Mouse (Mus musculus) thymus, postnatal 25 days (tissue): ENCODE measurements around the gene Nrk.

Source experiments
- DNase-seq: peaks from one replicate; pipeline ENCODE4 v3.0.0; 2022

Nrk gene

DNA sequence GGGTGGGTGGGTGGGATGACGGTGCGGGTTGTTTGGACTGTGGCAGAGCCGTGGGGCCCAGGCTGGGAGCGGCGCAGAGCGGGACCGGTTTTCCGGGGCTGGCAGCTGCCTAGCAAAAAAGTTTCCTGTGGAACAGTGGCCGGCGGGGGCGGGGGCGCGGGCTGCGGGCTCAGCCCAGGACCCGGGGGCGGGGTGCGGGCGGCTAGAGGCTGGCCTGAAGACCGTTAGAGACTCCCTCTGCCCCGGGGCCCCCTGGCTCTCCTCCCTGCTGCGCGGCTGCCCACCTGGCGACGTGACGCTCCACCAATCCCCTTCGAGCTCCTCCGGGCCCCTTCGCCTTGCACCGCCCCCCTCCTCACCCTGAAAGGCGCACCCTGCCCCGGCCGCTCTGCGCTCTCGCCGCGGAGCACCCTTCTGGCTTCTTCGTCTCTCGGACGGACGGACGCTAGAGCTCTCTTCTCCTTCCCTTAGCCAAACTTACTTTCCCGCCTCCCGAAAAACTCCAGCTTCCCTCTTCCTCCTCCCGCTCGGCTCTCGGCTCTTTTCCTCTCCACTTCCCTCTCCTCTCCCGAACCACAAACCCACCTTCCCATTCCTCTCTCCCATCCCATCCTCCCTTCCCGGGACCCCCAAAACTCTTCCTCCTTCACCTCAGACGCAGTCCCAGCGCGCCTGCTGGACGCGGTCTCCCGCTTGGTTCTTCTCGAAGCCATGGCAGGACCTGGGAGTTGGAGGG, at the start of gene Nrk:
Nrk (plus strand) TSS at position 390 of the 736 bp plus-strand sequence.
- DNase-seq = no peak

GRCm38 (mm10) chrX:138913366-138913765, 864 bp upstream of the Nrk start:
- no peak for DNase-seq

DNA sequence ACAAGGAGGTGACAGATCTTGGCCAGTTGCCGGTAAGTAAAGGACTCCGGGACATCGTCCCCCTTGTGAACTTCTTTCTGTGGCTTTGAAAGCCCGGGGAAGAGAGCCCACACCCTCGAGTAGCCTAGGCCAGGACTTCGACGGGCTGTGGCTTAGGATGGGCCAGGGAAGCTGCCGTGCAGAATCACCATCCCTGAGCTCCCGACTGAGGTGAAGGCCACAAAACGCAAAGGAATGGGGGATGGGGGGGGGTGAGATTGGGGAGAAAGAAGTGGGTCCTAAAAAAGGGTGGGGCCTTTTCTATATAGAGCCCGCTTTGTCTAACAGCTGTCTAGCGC, 516 bp downstream of the Nrk start:
- DNase-seq = no peak

- no peak for DNase-seq
These were observed 4.8 kb downstream of the Nrk start for GRCm38 (mm10) chrX:138919030-138919429.

DNA sequence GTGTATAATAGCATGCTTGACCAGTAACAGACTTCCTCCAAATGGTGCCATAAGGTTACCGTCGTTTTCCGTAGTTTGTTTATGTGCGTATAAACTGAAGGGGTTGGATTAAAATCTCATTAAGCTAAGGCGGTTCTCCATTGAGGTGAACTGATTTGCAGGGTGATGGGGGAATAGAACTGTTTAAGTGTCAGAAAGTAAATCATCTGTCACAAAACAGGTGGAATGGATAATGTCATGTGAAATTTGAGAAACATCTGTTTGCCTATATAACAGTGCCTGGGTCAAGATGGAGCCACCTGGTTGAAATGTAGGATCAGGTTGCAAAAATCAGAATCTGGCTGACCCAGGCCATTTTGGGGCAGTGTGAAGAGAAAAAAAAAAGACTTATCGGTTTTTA, 29.7 kb downstream of the Nrk start:
- no peak for DNase-seq

GRCm38 (mm10) chrX:138960713-138961112, 46.5 kb downstream of the Nrk start:
- no peak for DNase-seq

DNA sequence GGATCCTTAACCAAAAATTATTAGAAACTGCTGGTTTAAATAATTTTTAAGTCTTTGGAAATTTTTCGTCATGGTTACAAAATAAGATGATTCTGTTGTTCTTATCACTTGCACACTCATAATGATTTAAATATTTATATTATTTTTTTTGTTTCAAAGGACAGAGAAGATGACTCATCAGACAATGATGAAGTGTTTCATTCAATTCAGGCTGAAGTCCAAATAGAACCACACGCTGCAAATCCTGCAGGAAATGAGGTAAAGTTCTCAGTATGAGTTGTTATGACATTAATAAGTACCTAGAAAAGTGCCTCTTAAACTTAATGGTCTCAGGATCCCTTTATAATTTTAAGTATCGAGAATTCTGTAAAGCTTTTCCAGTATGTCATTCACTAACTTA, 64.3 kb downstream of the Nrk start:
- DNase-seq = no peak

DNA sequence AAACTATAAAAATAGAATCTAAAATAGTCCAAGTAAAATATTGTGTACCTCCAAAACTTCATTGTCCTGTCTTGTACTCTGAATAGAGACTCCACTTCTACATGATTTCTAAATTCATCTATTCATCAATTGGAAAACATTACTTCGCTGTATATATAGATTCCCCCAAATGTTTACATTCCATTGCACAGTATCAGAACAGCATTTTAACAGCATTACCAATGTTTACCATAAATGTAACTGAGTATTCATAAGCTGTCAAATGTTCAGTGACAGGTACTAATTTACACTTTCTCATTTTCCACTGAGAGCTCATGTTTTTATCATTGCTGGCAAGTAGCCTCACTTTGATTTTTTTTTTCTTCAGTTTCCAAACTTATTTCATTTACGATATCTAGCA, 65.0 kb downstream of the Nrk start:
- no peak for DNase-seq

DNA sequence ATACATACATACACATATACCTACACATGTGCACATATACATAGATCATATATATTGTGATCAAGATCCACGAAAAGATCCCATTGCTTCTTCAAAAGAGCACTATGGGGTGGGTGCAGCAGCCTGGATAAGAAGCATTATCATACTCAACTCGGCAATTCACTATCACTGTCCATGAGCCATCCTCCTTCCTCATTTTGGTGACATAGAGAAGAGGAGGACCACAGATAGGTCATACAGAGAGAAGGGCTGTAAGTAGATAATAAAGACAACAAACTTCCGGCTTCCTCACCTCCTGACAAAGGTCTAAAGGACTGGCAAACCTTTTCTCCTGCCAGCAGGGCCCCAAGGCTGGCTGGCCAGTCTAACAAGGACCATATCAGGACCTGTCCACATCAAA, 100.3 kb downstream of the Nrk start:
- DNase-seq = no peak

DNA sequence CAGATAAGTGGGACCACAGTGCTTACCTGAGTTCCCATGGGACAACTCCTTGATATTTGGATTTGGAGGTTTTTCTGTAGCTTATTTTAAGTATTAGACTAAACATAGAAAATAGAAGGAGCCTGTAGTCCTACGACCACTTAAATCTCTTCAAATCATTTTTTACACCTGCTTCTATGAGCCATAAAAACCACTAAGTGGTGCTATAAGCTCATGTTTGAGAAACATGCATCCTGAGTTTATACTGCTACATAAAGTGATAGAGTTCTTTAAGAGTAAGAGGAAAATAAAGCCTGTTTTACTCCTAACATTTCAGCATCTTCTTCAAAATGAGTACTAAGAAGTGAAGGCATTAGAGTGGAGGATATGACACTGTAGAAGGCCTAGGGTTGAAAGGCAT, 102.3 kb downstream of the Nrk start:
- no peak for DNase-seq

DNA sequence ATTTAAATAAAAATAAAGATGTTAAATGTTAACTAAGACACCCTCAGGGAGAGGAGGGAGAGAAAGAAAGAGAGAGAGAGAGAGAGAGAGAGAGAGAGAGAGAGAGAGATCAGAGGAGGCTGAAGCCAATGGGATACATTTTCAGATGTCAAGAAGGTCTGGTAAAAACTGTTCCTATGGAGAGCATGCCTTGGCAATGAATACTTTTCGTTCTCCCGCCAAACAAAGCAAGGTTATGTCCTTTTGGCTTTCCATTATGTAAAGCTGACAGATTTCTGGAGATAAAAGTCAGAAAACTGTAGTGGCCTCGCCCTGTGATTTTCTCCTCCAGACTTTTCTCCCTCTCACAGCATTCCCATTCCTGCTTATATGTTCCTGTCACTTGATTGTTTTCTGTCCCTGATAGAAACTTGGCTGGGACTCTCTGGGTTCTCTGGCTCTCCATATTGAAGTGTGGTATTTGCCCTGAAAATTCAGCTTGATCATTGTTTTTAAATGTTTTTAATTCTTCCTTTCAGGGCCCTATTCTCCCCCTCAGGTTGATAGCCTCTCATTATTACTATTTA, 112.4 kb downstream of the Nrk start:
- DNase-seq = no peak

DNA sequence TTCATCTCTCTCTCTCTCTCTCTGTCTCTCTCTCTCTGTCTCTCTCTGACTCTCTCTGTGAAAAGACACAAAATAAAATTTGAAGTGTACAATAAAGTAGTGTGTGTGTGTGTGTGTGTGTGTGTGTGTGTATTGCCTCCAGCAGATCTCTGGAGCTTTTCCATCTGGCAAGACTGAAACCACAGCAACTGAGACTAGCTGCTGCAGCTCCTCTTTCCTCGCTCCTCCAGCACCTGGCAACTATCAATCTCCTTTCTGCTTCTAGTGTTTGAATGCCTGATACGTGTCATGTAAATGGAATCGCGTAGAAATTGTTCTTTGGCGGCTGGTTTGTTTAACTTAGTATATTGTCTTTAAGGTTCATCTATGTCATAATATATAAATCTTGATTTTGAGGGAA, 113.1 kb downstream of the Nrk start:
- no peak for DNase-seq

- no peak for DNase-seq
These were observed 113.7 kb downstream of the Nrk start for GRCm38 (mm10) chrX:139027909-139028308.

DNA sequence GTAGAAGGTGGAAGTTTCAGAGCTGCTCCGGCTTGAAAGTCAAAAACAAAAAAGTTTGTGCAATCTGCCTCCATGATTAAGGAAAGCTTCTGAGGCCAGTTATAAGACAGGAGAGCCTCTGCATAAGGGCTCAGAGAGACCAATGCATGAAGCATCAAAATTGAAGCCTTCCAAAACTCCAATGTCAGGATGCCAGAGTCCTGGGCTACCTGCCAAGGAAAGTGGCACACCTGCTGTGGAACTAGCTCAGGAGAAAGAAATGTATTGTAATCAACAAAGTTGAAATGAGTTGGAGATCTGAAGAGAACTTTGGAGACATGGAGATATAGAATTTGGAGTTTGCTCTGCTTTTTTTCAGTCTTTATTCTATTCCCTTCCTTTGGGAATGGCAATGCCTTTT, 123.4 kb downstream of the Nrk start:
- no peak for DNase-seq

DNA sequence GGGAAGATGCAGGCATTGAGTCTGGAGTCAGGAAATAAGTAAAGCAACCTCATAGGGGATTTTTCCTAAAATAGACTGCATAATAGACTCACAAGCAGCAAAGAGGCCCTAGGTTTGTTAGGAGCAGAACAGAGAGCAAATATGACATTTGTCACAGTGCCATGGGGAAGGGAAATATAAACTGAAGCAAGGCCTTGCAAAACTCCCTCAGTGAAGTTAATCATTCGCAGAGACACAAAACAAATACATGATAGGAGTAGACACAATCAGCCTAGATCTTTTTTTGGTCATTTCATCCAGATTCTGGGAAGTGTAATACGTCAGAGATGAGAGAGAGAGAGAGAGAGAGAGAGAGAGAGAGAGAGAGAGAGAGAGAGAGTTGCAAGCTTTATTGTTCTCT, 125.1 kb downstream of the Nrk start:
- no peak for DNase-seq

GRCm38 (mm10) chrX:139041148-139041547, 126.9 kb downstream of the Nrk start:
- DNase-seq = no peak

DNA sequence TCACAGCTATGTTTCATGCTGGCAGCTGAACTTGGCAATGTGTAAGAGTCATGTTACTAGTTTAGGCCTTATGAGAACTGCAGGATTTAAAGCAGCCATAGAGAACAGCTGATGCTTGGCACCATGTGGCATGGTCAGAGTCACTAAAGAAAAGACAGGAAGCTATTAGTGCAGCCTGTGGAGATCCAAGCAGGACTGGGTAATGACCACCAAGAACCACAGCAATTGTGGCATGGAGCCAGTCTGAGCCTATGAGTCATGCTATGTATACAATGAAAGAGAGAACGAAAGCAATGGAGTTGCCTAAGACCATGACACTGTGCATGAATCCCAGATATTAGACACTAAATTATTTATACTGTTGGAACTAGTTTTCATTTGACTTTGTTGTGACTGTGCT, 137.7 kb downstream of the Nrk start:
- no peak for DNase-seq

- no peak for DNase-seq
These were observed 138.9 kb downstream of the Nrk start for GRCm38 (mm10) chrX:139053149-139053548.
